Mouse (Mus musculus) forebrain, postnatal 0 days (tissue): ENCODE results near the gene Sult6b1. TPM values are rescaled to one million over a fixed set of nuclear protein-coding genes. Genes with fewer than 3 reads are reported as not detected.

Source experiments
- ATAC-seq: fragments of 200-750 bp; cut with Nextera tagmentation; 2 replicates; pipeline ENCODE4 v1.8.0; 2017; ENCODE audit warnings: mild to moderate bottlenecking, moderate library complexity
- DNase-seq: peaks from one replicate; pipeline ENCODE4 v3.0.0-alpha.2; 2015
- H3K27ac ChIP-seq: fragments of 300-500 bp; sonication (generic); 2 replicates; pipeline ENCODE4 v1.5.1; 2014; ENCODE audit warnings: low read depth, mild to moderate bottlenecking, antibody characterized with exemption, low read length, moderate library complexity, mixed read lengths
- H3K27me3 ChIP-seq: fragments of 300-500 bp; sonication (generic); 2 replicates; pipeline ENCODE4 v1.6.1; 2014; ENCODE audit warnings: mild to moderate bottlenecking, low read length, mixed read lengths; ENCODE audit not compliant: insufficient read depth
- H3K36me3 ChIP-seq: fragments of 300-500 bp; sonication (generic); 2 replicates; pipeline ENCODE4 v1.6.1; 2014; ENCODE audit warnings: mild to moderate bottlenecking, moderate library complexity; ENCODE audit not compliant: insufficient read depth
- H3K4me1 ChIP-seq: fragments of 300-500 bp; sonication (generic); 2 replicates; pipeline ENCODE4 v1.6.1; 2014; ENCODE audit warnings: antibody characterized with exemption; ENCODE audit not compliant: insufficient read depth
- H3K4me2 ChIP-seq: fragments of 300-500 bp; sonication (generic); 2 replicates; pipeline ENCODE4 v1.6.1; 2014; ENCODE audit warnings: low read depth, mild to moderate bottlenecking, moderate library complexity
- H3K4me3 ChIP-seq: fragments of 300-500 bp; sonication (generic); 2 replicates; pipeline ENCODE4 v1.5.1; 2014; ENCODE audit warnings: low read depth, low read length, mixed read lengths
- H3K9ac ChIP-seq: fragments of 300-500 bp; sonication (generic); 2 replicates; pipeline ENCODE4 v1.6.1; 2014; ENCODE audit warnings: mild to moderate bottlenecking
- H3K9me3 ChIP-seq: fragments of 300-500 bp; sonication (generic); 2 replicates; pipeline ENCODE4 v1.6.1; 2016; ENCODE audit warnings: low read length
- CTCF ChIP-seq: sonication (generic); IDR thresholded peaks from 2 replicates; pipeline ENCODE4 v1.5.1; 2016; ENCODE audit warnings: antibody characterized with exemption, control low read depth, low read depth
- WGBS: fragments of 180-500 bp; shearing (Covaris S2); extraction: QIAGEN DNeasy Blood & Tissue Kit; methylation state at CpG from one replicate; pipeline ENCODE4 v1.1.7; 2014; 5-methylcytosine and 5-hydroxymethylcytosine counted together
- polyA plus RNA-seq: library from polyadenylated mRNA; unstranded; fragments of >200 nt; fragmentation: Nextera tagmentation; extraction: Ambion mirVana; gene quantifications from 2 replicates; pipeline ENCODE4 v1.2.1, GENCODE M21; 2015
- total RNA-seq: library from RNA; depleted of rRNA; stranded (reverse); fragments of >200 nt; gene quantifications from 2 replicates; pipeline ENCODE4 v1.2.3, GENCODE M21; 2014

Gene Sult6b1
- total and polyA plus RNA-seq, 2 experiments from 2014 or later, result not detected

DNA sequence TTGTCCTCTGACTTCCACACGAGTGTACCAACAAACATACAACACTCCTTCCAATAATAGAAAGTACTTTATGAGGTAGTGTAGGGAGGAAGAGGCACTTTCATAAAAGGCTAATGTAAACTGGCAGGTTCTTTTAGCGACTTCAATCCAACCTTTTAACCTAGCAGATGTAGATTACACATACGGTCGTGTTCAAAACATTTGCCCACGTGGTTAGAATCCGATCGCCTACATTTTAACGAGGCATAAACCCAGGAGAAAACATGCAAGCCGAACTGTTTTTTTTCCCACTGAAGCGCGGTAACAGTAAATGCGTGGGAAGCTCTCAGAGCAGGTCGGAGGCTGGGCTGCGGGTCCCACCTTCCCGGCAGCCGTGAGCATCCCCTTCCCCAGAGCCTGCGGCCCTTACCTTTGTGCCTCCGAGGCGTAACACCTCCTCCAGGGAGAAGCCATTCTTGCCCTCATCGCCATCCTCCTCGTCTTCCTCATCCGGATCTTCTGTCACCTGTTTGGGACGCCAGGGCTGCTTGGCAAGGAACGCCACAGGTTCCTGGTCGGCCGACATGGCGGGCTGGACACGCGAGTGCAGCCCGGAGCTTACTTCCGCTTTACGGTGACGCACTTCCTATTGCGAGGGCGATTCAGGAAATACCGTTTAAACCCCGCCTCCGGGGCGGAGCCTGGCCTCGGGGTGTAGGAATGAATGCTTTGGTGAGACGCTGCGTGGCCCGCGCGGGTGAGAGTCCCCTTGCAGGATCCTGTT is 29.9 kb upstream of the Sult6b1 start, which contains the start of the genes Cebpz and Ndufaf7:
Cebpz (minus strand) TSS at position 601 of the 763 bp plus-strand sequence.
Ndufaf7 (plus strand) TSS at position 671 of the 763 bp plus-strand sequence.
- TF ChIP-seq CTCF, result no peak
- Histone ChIP-seq H3K9ac (peak within 1 kb of the TSS; percentile 76), H3K36me3 (peaks cover 34% of the 10 kb centered on the region), H3K4me2 (peak within 1 kb of the TSS; percentile 66), H3K27me3 (no peaks in the 10 kb centered on the region), H3K4me3 (peak within 1 kb of the TSS; percentile 89), H3K9me3 (no peaks in the 10 kb centered on the region), H3K4me1 (no peaks in the 10 kb centered on the region), H3K27ac (peak within 1 kb of the TSS; percentile 73)
- DNase-seq, result peak; percentile 97
- WGBS, result under 1% methylated on average over 45 of the region's 45 CpGs
- ATAC-seq, result peak; percentile 100

DNA sequence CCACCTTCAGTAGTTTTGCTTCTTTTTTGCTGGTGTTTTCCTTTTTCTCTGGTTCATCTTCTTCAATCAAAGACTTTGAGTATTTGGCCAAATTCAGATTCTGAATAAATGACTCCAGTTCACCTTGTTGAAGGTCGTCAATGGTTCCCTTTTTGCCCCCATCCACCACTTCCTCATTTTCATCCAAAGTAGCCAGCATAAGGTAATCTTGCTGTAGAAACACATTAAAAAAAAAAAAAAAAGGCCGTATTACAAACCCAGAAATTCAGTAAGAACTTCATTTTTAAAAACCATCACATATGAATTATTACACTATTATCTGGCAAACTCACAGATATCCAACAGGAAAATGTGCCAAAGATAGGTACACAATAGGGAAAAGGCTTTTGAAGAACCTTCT is 29.1 kb upstream of the Sult6b1 start:
- H3K4me1 ChIP-seq, result no peaks in the 10 kb centered on the region
- peak overlapping the region; percentile 66 for H3K4me2 ChIP-seq
- no peak for TF ChIP-seq CTCF
- H3K27me3 ChIP-seq, result no peaks in the 10 kb centered on the region
- no peak overlapping the region for H3K27ac ChIP-seq
- DNase-seq (no peak), ATAC-seq (no peak)
- peak overlapping the region; percentile 76 for H3K9ac ChIP-seq
- 85% methylated on average over 2 of the region's 2 CpGs for WGBS
- peaks cover 38% of the 10 kb centered on the region for H3K36me3 ChIP-seq
- no peaks in the 10 kb centered on the region for H3K9me3 ChIP-seq
- H3K4me3 ChIP-seq, result peak overlapping the region; percentile 89

GRCm38 (mm10) chr17:78917696-78918095 is 10.9 kb upstream of the Sult6b1 start:
- no peak for TF ChIP-seq CTCF
- Histone ChIP-seq H3K4me2 (peak overlapping the region; percentile 70; the same call in 1 of the 2 replicates), H3K9ac (no peak overlapping the region), H3K4me1 (peaks cover 10% of the 10 kb centered on the region), H3K9me3 (no peaks in the 10 kb centered on the region), H3K27me3 (no peaks in the 10 kb centered on the region), H3K4me3 (peak overlapping the region; percentile 62; the same call in 1 of the 2 replicates), H3K27ac (no peak overlapping the region), H3K36me3 (peaks cover 35% of the 10 kb centered on the region)
- ATAC-seq, result no peak
- WGBS, result 39% methylated on average over 6 of the region's 6 CpGs
- no peak for DNase-seq

DNA sequence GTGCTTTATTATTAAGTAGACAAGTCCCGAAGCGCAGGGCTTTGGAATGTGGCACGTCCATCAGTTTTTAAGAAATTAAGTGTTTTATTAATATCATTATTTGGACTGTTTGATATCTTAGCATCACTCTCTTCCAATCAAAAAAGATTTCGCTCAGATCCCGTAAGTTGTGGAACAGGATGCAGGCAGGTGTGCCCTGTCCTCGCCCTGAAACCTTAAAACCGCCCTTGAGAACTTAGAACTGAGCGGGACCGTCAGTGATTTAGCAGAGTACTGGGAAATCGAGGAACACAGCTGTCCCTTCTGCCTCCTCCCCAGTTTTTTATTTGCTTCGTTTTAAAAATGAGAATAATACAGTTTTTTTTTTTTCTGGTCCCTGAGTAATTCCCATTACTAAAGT is 10.1 kb upstream of the Sult6b1 start:
- no peak for TF ChIP-seq CTCF
- H3K27me3 ChIP-seq, result no peaks in the 10 kb centered on the region
- H3K9ac ChIP-seq, result peak overlapping the region; percentile 74
- peaks cover 30% of the 10 kb centered on the region for H3K36me3 ChIP-seq
- 2% methylated on average over 11 of the region's 11 CpGs for WGBS
- peak overlapping the region; percentile 70 for H3K4me2 ChIP-seq
- peaks cover 10% of the 10 kb centered on the region for H3K4me1 ChIP-seq
- DNase-seq (no peak), ATAC-seq (0 out of 2 replicates have a peak, but pooled peaks have one; percentile 6)
- H3K9me3 ChIP-seq, result no peaks in the 10 kb centered on the region
- H3K27ac ChIP-seq, result peak overlapping the region; percentile 79
- peak overlapping the region; percentile 62 for H3K4me3 ChIP-seq

DNA sequence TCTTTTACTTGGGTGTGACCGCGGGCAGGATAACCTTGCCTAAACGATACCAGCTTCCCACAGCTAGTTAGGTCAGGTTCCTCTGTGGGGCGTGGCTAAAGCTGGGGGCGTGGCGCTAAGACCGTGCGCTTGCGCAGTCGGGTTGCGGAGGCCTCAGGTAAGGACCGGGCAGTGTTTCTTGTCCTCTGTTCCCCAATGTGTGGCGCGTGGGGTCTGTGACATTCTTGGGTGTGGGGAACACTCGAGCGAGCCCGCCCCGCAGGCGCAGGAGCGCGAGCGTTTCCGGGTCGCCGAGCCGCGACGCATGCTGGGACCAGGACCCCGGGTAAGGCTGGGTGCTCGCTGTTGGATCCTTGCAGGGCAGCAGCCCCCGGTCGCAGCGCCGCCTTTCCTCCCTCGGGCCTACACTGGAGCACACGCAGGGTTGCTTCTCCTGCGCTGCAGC is 9.6 kb upstream of the Sult6b1 start, which contains the start of gene Cebpzos:
Cebpzos (plus strand) TSS at position 132 of the 445 bp plus-strand sequence.
- H3K36me3 ChIP-seq, result peaks cover 24% of the 10 kb centered on the region
- no peaks in the 10 kb centered on the region for H3K27me3 ChIP-seq
- H3K9ac ChIP-seq, result peak within 1 kb of the TSS; percentile 74
- H3K9me3 ChIP-seq, result no peaks in the 10 kb centered on the region
- H3K4me2 ChIP-seq, result peak within 1 kb of the TSS; percentile 70
- peak within 1 kb of the TSS; percentile 79 for H3K27ac ChIP-seq
- H3K4me1 ChIP-seq, result peaks cover 10% of the 10 kb centered on the region
- TF ChIP-seq CTCF, result peak; percentile 33; the same call in 1 of the 2 replicates
- ATAC-seq, result peak; percentile 95
- under 1% methylated on average over 37 of the region's 37 CpGs for WGBS
- DNase-seq, result peak; percentile 93
- H3K4me3 ChIP-seq, result peak within 1 kb of the TSS; percentile 62

- Histone ChIP-seq H3K4me2 (peak overlapping the region; percentile 70), H3K9me3 (no peaks in the 10 kb centered on the region), H3K4me3 (peak overlapping the region; percentile 62), H3K9ac (peak overlapping the region; percentile 74), H3K4me1 (peaks cover 10% of the 10 kb centered on the region), H3K27me3 (no peaks in the 10 kb centered on the region), H3K36me3 (peaks cover 20% of the 10 kb centered on the region), H3K27ac (peak overlapping the region; percentile 79)
- DNase-seq (peak; percentile 20), ATAC-seq (peak; percentile 8; the same call in 1 of the 2 replicates)
- WGBS, result 43% methylated on average over 6 of the region's 6 CpGs
- no peak for TF ChIP-seq CTCF
These were observed 9.0 kb upstream of the Sult6b1 start for GRCm38 (mm10) chr17:78915772-78916171.

GRCm38 (mm10) chr17:78913921-78914320 is 7.1 kb upstream of the Sult6b1 start:
- H3K4me3 ChIP-seq, result no peak overlapping the region
- ATAC-seq (no peak), DNase-seq (no peak)
- 72% methylated on average over 3 of the region's 3 CpGs for WGBS
- peaks cover 10% of the 10 kb centered on the region for H3K4me1 ChIP-seq
- TF ChIP-seq CTCF, result no peak
- no peaks in the 10 kb centered on the region for H3K9me3 ChIP-seq
- no peak overlapping the region for H3K27ac ChIP-seq
- H3K27me3 ChIP-seq, result no peaks in the 10 kb centered on the region
- no peak overlapping the region for H3K4me2 ChIP-seq
- no peak overlapping the region for H3K9ac ChIP-seq
- H3K36me3 ChIP-seq, result peaks cover 6% of the 10 kb centered on the region; the same call in 1 of the 2 replicates
